Mouse (Mus musculus) lung, postnatal 10 days (tissue): Measurements from ENCODE around the gene Acox2.
A peak's percentile ranks its signal among the peaks of the same experiment; 100 is the strongest.

Source experiments
- DNase-seq: peaks from one replicate; pipeline ENCODE4 v3.0.0; 2021

Acox2 gene

GRCm38 (mm10) chr14:8246878-8247277, 12.3 kb downstream of the Acox2 start:
- no peak for DNase-seq

- DNase-seq, result no peak
Measured at GRCm38 (mm10) chr14:8244211-8244611, 14.9 kb downstream of the Acox2 start.

- DNase-seq, result no peak
Measured at GRCm38 (mm10) chr14:8243136-8243888, 15.8 kb downstream of the Acox2 start.

GRCm38 (mm10) chr14:8242388-8242920, 16.7 kb downstream of the Acox2 start:
- DNase-seq, result peak; percentile 46

GRCm38 (mm10) chr14:8241816-8242215, 17.3 kb downstream of the Acox2 start:
- no peak for DNase-seq

- DNase-seq, result no peak
Measured at GRCm38 (mm10) chr14:8233252-8233651, 25.9 kb downstream of the Acox2 start.

GRCm38 (mm10) chr14:8232155-8232910, 26.8 kb downstream of the Acox2 start:
- no peak for DNase-seq

GRCm38 (mm10) chr14:8229367-8230019, 29.7 kb downstream of the Acox2 start:
- no peak for DNase-seq

- DNase-seq, result no peak
Measured at GRCm38 (mm10) chr14:8224805-8225204, 34.3 kb downstream of the Acox2 start.

- DNase-seq, result no peak
Measured at GRCm38 (mm10) chr14:8223506-8224293, 35.5 kb downstream of the Acox2 start.

GRCm38 (mm10) chr14:8222561-8222960, 36.6 kb downstream of the Acox2 start:
- DNase-seq, result no peak

GRCm38 (mm10) chr14:8220912-8221311, 38.2 kb downstream of the Acox2 start:
- no peak for DNase-seq

- DNase-seq, result peak; percentile 17
Measured at GRCm38 (mm10) chr14:8220306-8220705, 38.8 kb downstream of the Acox2 start.

GRCm38 (mm10) chr14:8219876-8220275, 39.3 kb downstream of the Acox2 start:
- DNase-seq, result no peak

- DNase-seq, result no peak
Measured at GRCm38 (mm10) chr14:8218730-8219380, 40.3 kb downstream of the Acox2 start.

GRCm38 (mm10) chr14:8218238-8218637, 40.9 kb downstream of the Acox2 start:
- no peak for DNase-seq

GRCm38 (mm10) chr14:8216100-8216499, 43.1 kb downstream of the Acox2 start:
- no peak for DNase-seq

- no peak for DNase-seq
Measured at GRCm38 (mm10) chr14:8215208-8215778, 43.9 kb downstream of the Acox2 start.

GRCm38 (mm10) chr14:8214299-8215207, 44.6 kb downstream of the Acox2 start:
- DNase-seq, result peak; percentile 77

- DNase-seq, result peak; percentile 99
Measured at GRCm38 (mm10) chr14:8213803-8214224, 45.3 kb downstream of the Acox2 start, which contains the start of gene Kctd6. Gene Kctd6 (plus strand): TSS chr14:8214140.
